Mouse (Mus musculus) liver, embryonic 12.5 days (tissue): ENCODE results near the gene Zc3h18. TPM values are rescaled to one million over a fixed set of nuclear protein-coding genes. Genes with fewer than 3 reads are reported as not detected.
A peak's percentile ranks its signal among the peaks of the same experiment; 100 is the strongest.

Experiments
- ATAC-seq: fragments of 200-750 bp; cut with Nextera tagmentation; 2 replicates; pipeline ENCODE4 v1.8.0; 2017; ENCODE audit warnings: moderate number of reproducible peaks, mild to moderate bottlenecking, moderate library complexity
- H3K27ac ChIP-seq: fragments of 300-500 bp; sonication (generic); 2 replicates; pipeline ENCODE4 v1.5.1; 2016; ENCODE audit warnings: mild to moderate bottlenecking
- H3K27me3 ChIP-seq: fragments of 300-500 bp; sonication (generic); replicated peaks from 2 replicates; pipeline ENCODE4 v1.6.1; 2016; ENCODE audit warnings: mild to moderate bottlenecking, moderate library complexity
- H3K36me3 ChIP-seq: fragments of 300-500 bp; sonication (generic); 2 replicates; pipeline ENCODE4 v1.6.1; 2016; ENCODE audit warnings: mild to moderate bottlenecking, moderate library complexity
- H3K4me1 ChIP-seq: fragments of 300-500 bp; sonication (generic); 2 replicates; pipeline ENCODE4 v1.6.1; 2016
- H3K4me2 ChIP-seq: fragments of 300-500 bp; sonication (generic); 2 replicates; pipeline ENCODE4 v1.6.1; 2016; ENCODE audit warnings: mild to moderate bottlenecking, moderate library complexity
- H3K4me3 ChIP-seq: fragments of 300-500 bp; sonication (generic); 2 replicates; pipeline ENCODE4 v1.5.1; 2016; ENCODE audit warnings: mild to moderate bottlenecking, moderate library complexity
- H3K9ac ChIP-seq: fragments of 300-500 bp; sonication (generic); 2 replicates; pipeline ENCODE4 v1.6.1; 2016; ENCODE audit warnings: mild to moderate bottlenecking, moderate library complexity
- H3K9me3 ChIP-seq: fragments of 300-500 bp; sonication (generic); replicated peaks from 2 replicates; pipeline ENCODE4 v1.6.1; 2016; ENCODE audit warnings: mild to moderate bottlenecking, moderate library complexity
- WGBS: fragments of 180-500 bp; shearing (Covaris S2); methylation state at CpG from one replicate; pipeline ENCODE4 v1.1.7; 2016; ENCODE audit not compliant: insufficient replicate concordance; 5-methylcytosine and 5-hydroxymethylcytosine counted together
- polyA plus RNA-seq: library from polyadenylated mRNA; unstranded; fragments of >200 nt; fragmentation: Nextera tagmentation; extraction: Ambion mirVana; gene quantifications from 2 replicates; pipeline ENCODE4 v1.2.1, GENCODE M21; 2016

The Zc3h18 gene
- polyA plus RNA-seq, 1 experiment from 2014 or later, result 48.7 TPM

- H3K27me3 ChIP-seq, result no peaks in the 10 kb centered on the region
Observed at GRCm38 (mm10) chr8:122407678-122408077, 31.3 kb downstream of the Zc3h18 start.

DNA sequence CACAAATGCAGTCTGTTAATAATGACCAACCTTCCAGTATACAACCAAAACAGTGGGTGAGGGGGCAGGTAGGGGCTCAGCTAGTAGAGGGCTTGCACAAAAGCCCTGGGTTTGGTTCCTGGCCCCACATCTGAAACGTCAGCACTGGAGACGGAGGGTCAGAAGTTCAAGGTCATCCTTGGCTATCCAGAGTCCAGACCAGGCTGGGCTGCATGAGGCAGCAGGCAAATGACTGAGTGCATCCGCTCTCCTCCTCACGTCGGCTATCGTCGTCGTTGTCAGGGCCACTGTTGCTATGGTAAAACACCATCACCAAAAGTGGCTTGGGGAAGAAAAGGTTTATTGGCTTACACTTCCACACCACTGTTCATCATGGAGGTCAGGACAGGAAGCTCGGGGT is 37.9 kb downstream of the Zc3h18 start:
- H3K9me3 ChIP-seq, result no peaks in the 10 kb centered on the region
- H3K36me3 ChIP-seq, result peaks cover 98% of the 10 kb centered on the region
- 81% methylated on average over 9 of the region's 9 CpGs for WGBS
- no peak overlapping the region for H3K4me3 ChIP-seq
- ATAC-seq, result no peak
- no peak overlapping the region for H3K9ac ChIP-seq
- H3K4me1 ChIP-seq, result 0 out of 2 replicates have a peak, but pooled peaks cover 14% of the 10 kb centered on the region
- no peaks in the 10 kb centered on the region for H3K27me3 ChIP-seq
- no peak overlapping the region for H3K27ac ChIP-seq
- no peak overlapping the region for H3K4me2 ChIP-seq

More at GRCm38 (mm10) chr8:122407678-122408077, 31.3 kb downstream of the Zc3h18 start:
- peaks cover 24% of the 10 kb centered on the region for H3K4me1 ChIP-seq
- no peaks in the 10 kb centered on the region for H3K9me3 ChIP-seq
- WGBS, result 92% methylated on average over 7 of the region's 7 CpGs
- no peak for ATAC-seq
- no peak overlapping the region for H3K4me3 ChIP-seq
- peaks cover 100% of the 10 kb centered on the region for H3K36me3 ChIP-seq
- no peak overlapping the region for H3K27ac ChIP-seq
- no peak overlapping the region for H3K4me2 ChIP-seq
- H3K9ac ChIP-seq, result no peak overlapping the region

GRCm38 (mm10) chr8:122415554-122415953 is 39.1 kb downstream of the Zc3h18 start:
- WGBS, result 60% methylated on average over 6 of the region's 6 CpGs
- no peak for ATAC-seq

DNA sequence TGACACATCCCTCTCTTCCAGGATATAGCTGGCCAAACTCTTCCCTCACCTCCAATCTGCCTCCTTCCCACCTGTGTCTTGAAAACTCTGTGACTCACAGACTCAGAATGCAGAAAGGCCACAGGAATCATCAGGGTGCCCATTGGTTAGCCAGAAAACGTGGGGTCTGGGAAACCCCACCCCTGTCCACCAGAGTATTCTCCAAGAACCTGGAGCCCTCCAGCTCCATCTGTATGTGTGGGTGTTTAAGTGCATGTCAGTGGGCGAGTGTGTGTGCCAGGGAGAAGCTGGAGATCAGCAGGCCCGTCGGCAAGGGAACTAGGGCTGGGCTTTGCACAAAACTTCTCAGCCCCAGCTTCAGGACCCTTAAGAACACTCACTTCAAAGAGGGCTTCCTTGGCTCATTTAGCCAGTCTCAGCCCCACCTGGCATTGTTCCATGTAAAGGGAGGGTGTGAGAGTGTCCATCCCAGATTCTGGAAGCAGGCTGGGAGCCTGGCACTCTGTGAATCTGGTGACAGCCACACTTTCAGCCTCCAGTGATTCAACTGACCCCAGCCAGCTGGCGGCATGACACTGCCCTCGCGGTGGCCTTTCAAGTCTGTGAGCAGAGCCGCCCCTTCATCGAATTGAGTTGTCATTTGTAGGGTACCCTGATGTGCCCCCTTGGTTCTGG is 43.6 kb downstream of the Zc3h18 start:
- Histone ChIP-seq H3K4me2 (no peak overlapping the region), H3K9me3 (no peaks in the 10 kb centered on the region), H3K4me3 (no peak overlapping the region), H3K9ac (no peak overlapping the region), H3K27ac (no peak overlapping the region), H3K36me3 (peaks cover 44% of the 10 kb centered on the region), H3K4me1 (0 out of 2 replicates have a peak, but pooled peaks cover 6% of the 10 kb centered on the region), H3K27me3 (no peaks in the 10 kb centered on the region)
- no peak for ATAC-seq
- WGBS, result 71% methylated on average over 9 of the region's 9 CpGs

More at GRCm38 (mm10) chr8:122415554-122415953, 39.1 kb downstream of the Zc3h18 start:
- Histone ChIP-seq H3K9me3 (no peaks in the 10 kb centered on the region), H3K4me2 (no peak overlapping the region), H3K4me1 (0 out of 2 replicates have a peak, but pooled peaks cover 14% of the 10 kb centered on the region), H3K27me3 (no peaks in the 10 kb centered on the region), H3K36me3 (peaks cover 85% of the 10 kb centered on the region), H3K4me3 (no peak overlapping the region), H3K27ac (no peak overlapping the region), H3K9ac (no peak overlapping the region)

DNA sequence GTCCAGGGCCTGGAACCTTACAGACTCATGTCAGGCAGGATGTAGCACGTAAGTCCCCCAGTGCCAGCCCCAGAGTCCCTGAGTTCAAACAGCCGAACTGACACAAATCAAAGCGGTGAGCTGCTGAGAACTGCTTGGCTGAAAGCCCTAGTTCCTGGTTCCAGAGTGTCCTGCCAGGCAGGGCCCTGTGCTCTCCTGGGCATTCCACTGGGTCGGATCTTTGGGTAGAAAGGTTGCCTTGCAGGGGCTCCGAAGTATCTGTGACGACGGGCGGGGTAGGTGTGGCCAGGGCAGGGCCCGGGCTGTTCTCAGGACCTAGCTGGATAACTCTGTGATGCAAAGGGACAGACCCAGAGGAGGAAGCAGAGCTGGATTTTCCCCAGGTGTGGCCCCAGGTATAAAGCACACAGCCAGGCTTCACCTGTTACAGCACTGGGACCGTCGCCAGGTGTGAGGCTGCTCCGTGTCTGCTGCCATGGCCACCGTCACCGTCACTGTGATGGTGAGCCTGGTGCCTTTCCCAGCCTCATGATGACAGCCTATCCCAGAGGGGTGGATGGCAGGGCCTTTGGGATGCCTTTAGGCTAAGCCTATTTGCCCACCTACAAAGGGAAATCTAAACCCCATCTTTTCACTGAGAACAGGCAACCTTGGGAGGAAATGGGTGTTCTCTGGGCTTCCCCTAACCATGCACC is 45.1 kb downstream of the Zc3h18 start, which contains the start of gene Il17c:
TSS of gene Il17c (plus strand) at position 645 of the 695 bp plus-strand sequence.
- Histone ChIP-seq H3K4me2 (no peak within 1 kb of the TSS), H3K4me1 (0 out of 2 replicates have a peak, but pooled peaks cover 5% of the 10 kb centered on the region), H3K9me3 (no peaks in the 10 kb centered on the region), H3K27ac (no peak within 1 kb of the TSS), H3K4me3 (no peak within 1 kb of the TSS), H3K27me3 (no peaks in the 10 kb centered on the region), H3K36me3 (peaks cover 32% of the 10 kb centered on the region), H3K9ac (no peak within 1 kb of the TSS)
- WGBS, result 71% methylated on average over 14 of the region's 14 CpGs
- no peak for ATAC-seq

DNA sequence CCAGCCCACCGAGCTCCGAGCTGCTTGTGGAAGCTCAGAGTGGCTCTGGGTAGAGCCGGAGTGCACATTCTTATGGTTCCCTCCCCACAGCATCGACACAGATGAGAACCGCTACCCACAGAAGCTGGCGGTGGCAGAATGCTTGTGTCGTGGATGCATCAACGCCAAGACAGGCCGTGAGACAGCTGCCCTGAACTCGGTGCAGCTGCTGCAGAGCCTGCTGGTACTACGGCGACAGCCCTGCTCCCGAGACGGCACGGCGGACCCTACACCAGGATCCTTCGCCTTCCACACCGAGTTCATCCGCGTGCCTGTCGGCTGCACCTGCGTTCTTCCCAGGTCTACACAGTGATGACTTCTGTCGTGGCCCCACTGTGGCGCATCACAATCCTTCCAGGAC is 46.8 kb downstream of the Zc3h18 start:
- H3K4me3 ChIP-seq, result no peak overlapping the region
- no peak overlapping the region for H3K4me2 ChIP-seq
- ATAC-seq, result no peak
- H3K4me1 ChIP-seq, result 0 out of 2 replicates have a peak, but pooled peaks cover 5% of the 10 kb centered on the region
- H3K9me3 ChIP-seq, result no peaks in the 10 kb centered on the region
- no peak overlapping the region for H3K9ac ChIP-seq
- peaks cover 21% of the 10 kb centered on the region for H3K36me3 ChIP-seq
- no peak overlapping the region for H3K27ac ChIP-seq
- no peaks in the 10 kb centered on the region for H3K27me3 ChIP-seq
- WGBS, result 80% methylated on average over 24 of the region's 24 CpGs

- Histone ChIP-seq H3K4me2 (no peak overlapping the region), H3K36me3 (peaks cover 17% of the 10 kb centered on the region), H3K27ac (no peak overlapping the region), H3K4me1 (0 out of 2 replicates have a peak, but pooled peaks cover 5% of the 10 kb centered on the region), H3K9ac (no peak overlapping the region), H3K9me3 (no peaks in the 10 kb centered on the region), H3K27me3 (no peaks in the 10 kb centered on the region), H3K4me3 (no peak overlapping the region)
- no peak for ATAC-seq
- WGBS, result 63% methylated on average over 5 of the region's 5 CpGs
Observed at GRCm38 (mm10) chr8:122423659-122424058, 47.2 kb downstream of the Zc3h18 start.

GRCm38 (mm10) chr8:122426145-122426544 is 49.7 kb downstream of the Zc3h18 start:
- H3K9me3 ChIP-seq, result no peaks in the 10 kb centered on the region
- H3K4me1 ChIP-seq, result peaks cover 18% of the 10 kb centered on the region
- H3K36me3 ChIP-seq, result peaks cover 12% of the 10 kb centered on the region; the same call in 1 of the 2 replicates
- ATAC-seq, result no peak
- H3K4me2 ChIP-seq, result no peak overlapping the region
- H3K27me3 ChIP-seq, result no peaks in the 10 kb centered on the region
- H3K9ac ChIP-seq, result no peak overlapping the region
- WGBS, result 41% methylated on average over 9 of the region's 9 CpGs
- H3K27ac ChIP-seq, result no peak overlapping the region
- no peak overlapping the region for H3K4me3 ChIP-seq

DNA sequence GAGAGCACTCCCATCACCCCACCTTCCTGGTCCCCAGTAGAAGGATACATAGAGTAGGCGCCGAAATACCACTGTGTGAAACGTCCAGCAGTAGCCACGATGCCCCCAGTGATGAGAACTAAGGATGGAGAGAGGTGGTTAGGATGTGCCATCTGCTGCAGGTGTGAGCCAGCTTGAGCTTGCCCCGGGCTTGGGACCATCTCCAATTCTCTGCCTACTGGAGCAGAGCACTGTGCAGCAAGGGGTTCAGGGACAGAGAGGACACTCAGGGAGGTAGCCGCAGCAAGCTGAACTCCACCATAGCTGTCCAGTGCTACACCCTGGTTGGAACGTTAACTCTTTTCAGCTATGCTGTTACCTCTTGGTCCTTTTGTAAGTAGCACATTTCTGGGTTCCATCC is 51.2 kb downstream of the Zc3h18 start:
- Histone ChIP-seq H3K36me3 (peaks cover 12% of the 10 kb centered on the region; the same call in 1 of the 2 replicates), H3K4me2 (no peak overlapping the region), H3K4me3 (no peak overlapping the region), H3K9ac (no peak overlapping the region), H3K27ac (no peak overlapping the region), H3K4me1 (peaks cover 27% of the 10 kb centered on the region), H3K9me3 (no peaks in the 10 kb centered on the region), H3K27me3 (no peaks in the 10 kb centered on the region; the same call in 1 of the 2 replicates)
- WGBS, result 77% methylated on average over 7 of the region's 7 CpGs
- ATAC-seq, result no peak

GRCm38 (mm10) chr8:122428163-122428562 is 51.8 kb downstream of the Zc3h18 start:
- ATAC-seq, result no peak
- WGBS, result 62% methylated on average over 9 of the region's 9 CpGs
- Histone ChIP-seq H3K27ac (no peak overlapping the region), H3K9ac (no peak overlapping the region), H3K4me2 (no peak overlapping the region), H3K36me3 (peaks cover 12% of the 10 kb centered on the region; the same call in 1 of the 2 replicates), H3K4me1 (peaks cover 33% of the 10 kb centered on the region), H3K27me3 (no peaks in the 10 kb centered on the region; the same call in 1 of the 2 replicates), H3K4me3 (no peak overlapping the region), H3K9me3 (no peaks in the 10 kb centered on the region)

DNA sequence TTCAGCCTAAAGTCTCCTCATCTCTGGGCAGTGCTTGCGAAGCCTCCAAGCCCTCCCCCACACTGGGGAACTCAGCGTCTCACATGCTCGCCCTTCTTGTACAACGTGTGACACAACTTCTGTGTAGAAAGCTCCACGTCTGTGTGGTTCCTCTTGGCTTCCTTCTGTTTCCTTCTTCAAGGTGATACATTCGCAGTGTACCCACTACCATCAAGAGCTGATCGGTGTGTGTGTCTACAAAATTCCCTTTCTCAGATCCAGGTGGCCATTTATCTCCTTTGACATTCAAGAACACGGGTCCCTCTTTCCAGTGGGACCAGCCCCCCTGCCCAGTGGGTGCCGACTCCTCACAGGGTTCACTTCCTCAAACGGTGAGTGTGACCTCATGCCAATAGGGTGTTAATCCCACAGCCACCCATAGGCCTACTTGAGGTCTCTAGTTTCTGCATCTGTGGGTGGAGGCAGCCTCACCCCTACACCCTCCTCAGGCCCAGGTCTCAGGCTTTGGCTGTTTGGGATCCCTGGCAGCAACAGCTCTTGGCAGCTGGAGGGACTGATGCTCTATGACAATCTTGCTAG is 53.7 kb downstream of the Zc3h18 start:
- Histone ChIP-seq H3K4me2 (no peak overlapping the region), H3K27me3 (peaks cover 3% of the 10 kb centered on the region; the same call in 1 of the 2 replicates), H3K9me3 (no peaks in the 10 kb centered on the region), H3K4me1 (peaks cover 40% of the 10 kb centered on the region), H3K36me3 (peaks cover 23% of the 10 kb centered on the region), H3K9ac (no peak overlapping the region), H3K4me3 (no peak overlapping the region), H3K27ac (0 out of 2 replicates have a peak overlapping the region, but pooled peaks have one; percentile 3)
- ATAC-seq, result no peak
- WGBS, result 58% methylated on average over 10 of the region's 10 CpGs
